Mouse (Mus musculus): ENCODE data around the gene Ppm1h.

- no peak for TF ChIP-seq POLR2A (IDR thresholded peaks at IDR 0.05; ENCODE audit: borderline replicate concordance, control insufficient read depth, low read depth, low read length)
- no peak for TF ChIP-seq CTCF (IDR thresholded peaks at IDR 0.05; ENCODE audit: control insufficient read depth, insufficient read depth, low read length)
These were observed 91.8 kb downstream of the Ppm1h start for GRCm38 (mm10) chr10:122770337-122770736.

All from bone marrow, adult 2 months (tissue).